Mouse (Mus musculus) liver, adult 2 months (tissue): Measurements from ENCODE around the gene Kat5. TPM values are rescaled to one million over a fixed set of nuclear protein-coding genes. Genes with fewer than 3 reads are reported as not detected.
A peak's percentile ranks its signal among the peaks of the same experiment; 100 is the strongest.

Experiments used
- DNase-seq: peaks from one replicate; pipeline ENCODE4 v3.0.0-alpha.2; 2011; ENCODE audit warnings: low read depth, low spot score; ENCODE audit errors: extremely low read depth
- H3K27ac ChIP-seq: fragments of 200-500 bp; replicated peaks from 2 replicates; pipeline ENCODE4 v1.5.1; 2012; ENCODE audit warnings: low read depth, mild to moderate bottlenecking, control low read depth, inconsistent platforms, low read length; ENCODE audit not compliant: insufficient read depth
- H3K27me3 ChIP-seq: fragments of 200-500 bp; 2 replicates; pipeline ENCODE4 v1.6.1; 2012; ENCODE audit warnings: mild to moderate bottlenecking, moderate library complexity, low read length, inconsistent platforms; ENCODE audit not compliant: control insufficient read depth, insufficient read depth
- H3K36me3 ChIP-seq: fragments of 200-500 bp; 2 replicates; pipeline ENCODE4 v1.6.1; 2012; ENCODE audit warnings: low read length, inconsistent platforms; ENCODE audit not compliant: control insufficient read depth, insufficient read depth
- H3K4me1 ChIP-seq: fragments of 200-500 bp; 2 replicates; pipeline ENCODE4 v1.6.1; 2011; ENCODE audit warnings: low read length; ENCODE audit not compliant: control insufficient read depth, insufficient read depth
- H3K4me3 ChIP-seq: fragments of 200-500 bp; 2 replicates; pipeline ENCODE4 v1.5.1; 2011; ENCODE audit warnings: low read depth, mild to moderate bottlenecking, control low read depth, low read length, moderate library complexity; ENCODE audit not compliant: insufficient read depth
- H3K79me2 ChIP-seq: fragments of 200-500 bp; 2 replicates; pipeline ENCODE4 v1.6.1; 2012; ENCODE audit warnings: inconsistent platforms, mild to moderate bottlenecking, low read length, moderate library complexity; ENCODE audit not compliant: control insufficient read depth, insufficient read depth
- H3K9ac ChIP-seq: fragments of 200-500 bp; 2 replicates; pipeline ENCODE4 v1.6.1; 2012; ENCODE audit warnings: low read depth, mild to moderate bottlenecking, control low read depth, inconsistent platforms, low read length
- CTCF ChIP-seq: fragments of 200-500 bp; IDR thresholded peaks from 2 replicates; pipeline ENCODE4 v1.5.1; 2011; ENCODE audit warnings: low read depth, low read length, control low read depth
- POLR2A ChIP-seq: fragments of 200-500 bp; IDR thresholded peaks from 2 replicates; pipeline ENCODE4 v1.6.1; 2011; ENCODE audit warnings: low read length, control low read depth; ENCODE audit not compliant: insufficient read depth; ENCODE audit errors: extremely low read depth
- WGBS: fragments of 180-500 bp; shearing (Covaris S2); methylation state at CpG from one replicate; pipeline ENCODE4 v1.1.7; 2018; 5-methylcytosine and 5-hydroxymethylcytosine counted together
- polyA plus RNA-seq: library from polyadenylated mRNA; depleted of rRNA; stranded (reverse); fragments of >200 nt; gene quantifications from 2 replicates; pipeline ENCODE4 v1.2.3, GENCODE M21; 2012
- total RNA-seq: library from RNA; depleted of rRNA; stranded (reverse); fragments of >200 nt; gene quantifications from 2 replicates; pipeline ENCODE4 v1.2.3, GENCODE M21; 2014

The Kat5 gene
- total and polyA plus RNA-seq, 2 experiments = 15.9 to 23.0 TPM

- DNase-seq = peak; percentile 70
- Histone ChIP-seq H3K27ac (peak overlapping the region; percentile 73), H3K79me2 (no peaks in the 10 kb centered on the region), H3K27me3 (no peaks in the 10 kb centered on the region), H3K4me3 (peak overlapping the region; percentile 28; the same call in 1 of the 2 replicates), H3K36me3 (peaks cover 18% of the 10 kb centered on the region; the same call in 1 of the 2 replicates), H3K4me1 (peaks cover 17% of the 10 kb centered on the region), H3K9ac (peak overlapping the region; percentile 36)
- no peak for TF ChIP-seq CTCF
- no peak for TF ChIP-seq POLR2A
- 22% methylated on average over 6 of the region's 6 CpGs for WGBS
Observed at GRCm38 (mm10) chr19:5649298-5649741, 39.3 kb upstream of the Kat5 start.

GRCm38 (mm10) chr19:5648401-5649297 lies 38.6 kb upstream of the Kat5 start:
- peak; percentile 77 for DNase-seq
- Histone ChIP-seq H3K79me2 (no peaks in the 10 kb centered on the region), H3K4me1 (peaks cover 17% of the 10 kb centered on the region), H3K4me3 (peak overlapping the region; percentile 28; the same call in 1 of the 2 replicates), H3K36me3 (peaks cover 24% of the 10 kb centered on the region; the same call in 1 of the 2 replicates), H3K9ac (peak overlapping the region; percentile 50), H3K27ac (peak overlapping the region; percentile 73), H3K27me3 (no peaks in the 10 kb centered on the region)
- WGBS = 5% methylated on average over 26 of the region's 26 CpGs
- no peak for TF ChIP-seq POLR2A
- TF ChIP-seq CTCF = no peak

DNA sequence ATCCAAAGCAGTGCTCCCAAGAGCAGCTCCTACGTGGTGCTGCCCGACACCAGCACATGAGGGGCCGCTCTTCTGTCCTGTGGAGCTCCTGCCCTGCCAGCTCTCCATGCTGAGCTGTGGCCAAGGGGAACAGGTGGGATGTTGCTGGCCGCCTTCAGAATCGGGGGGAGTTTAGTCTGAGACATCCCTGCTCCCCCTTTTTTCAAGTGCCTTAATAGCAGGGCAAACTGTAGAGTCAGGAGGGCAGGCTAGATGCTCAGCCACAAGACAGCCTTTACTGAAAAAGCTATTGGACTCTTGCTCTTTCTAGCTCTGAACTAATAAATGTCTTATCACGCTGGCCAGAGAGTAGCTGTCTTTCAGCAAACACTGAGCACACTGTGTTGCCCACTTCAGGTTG lies 37.8 kb upstream of the Kat5 start:
- Histone ChIP-seq H3K79me2 (no peaks in the 10 kb centered on the region), H3K4me1 (peaks cover 17% of the 10 kb centered on the region), H3K9ac (no peak overlapping the region), H3K27me3 (no peaks in the 10 kb centered on the region), H3K27ac (no peak overlapping the region), H3K4me3 (no peak overlapping the region), H3K36me3 (peaks cover 26% of the 10 kb centered on the region)
- no peak for TF ChIP-seq POLR2A
- TF ChIP-seq CTCF = no peak
- DNase-seq = no peak
- WGBS = 90% methylated on average over 6 of the region's 6 CpGs

- Histone ChIP-seq H3K9ac (no peak overlapping the region), H3K27me3 (no peaks in the 10 kb centered on the region), H3K36me3 (peaks cover 33% of the 10 kb centered on the region), H3K27ac (no peak overlapping the region), H3K4me3 (no peak overlapping the region), H3K79me2 (no peaks in the 10 kb centered on the region), H3K4me1 (peaks cover 17% of the 10 kb centered on the region)
- no peak for TF ChIP-seq POLR2A
- no peak for TF ChIP-seq CTCF
- 95% methylated on average over 8 of the region's 8 CpGs for WGBS
- DNase-seq = no peak
Observed at GRCm38 (mm10) chr19:5646731-5647330, 36.8 kb upstream of the Kat5 start.

DNA sequence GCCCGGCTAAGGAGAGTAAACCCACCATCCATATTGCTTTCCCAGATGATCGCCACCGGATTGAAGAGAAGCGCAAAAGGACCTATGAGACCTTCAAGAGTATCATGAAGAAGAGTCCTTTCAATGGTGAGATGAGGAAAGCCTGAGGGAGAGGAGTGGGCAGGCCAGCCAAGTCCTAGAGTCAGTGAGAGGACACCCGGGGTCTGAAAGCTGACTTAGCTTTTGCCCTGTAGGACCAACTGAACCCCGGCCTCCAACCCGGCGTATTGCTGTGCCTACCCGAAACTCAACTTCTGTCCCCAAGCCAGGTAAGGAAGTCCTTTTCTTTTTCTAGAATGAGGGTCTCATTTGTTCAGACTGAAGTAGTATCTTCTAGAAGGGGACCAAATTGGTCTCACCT lies 35.2 kb upstream of the Kat5 start:
- 97% methylated on average over 9 of the region's 9 CpGs for WGBS
- no peak for DNase-seq
- Histone ChIP-seq H3K36me3 (peaks cover 41% of the 10 kb centered on the region), H3K4me3 (no peak overlapping the region), H3K27ac (no peak overlapping the region), H3K79me2 (no peaks in the 10 kb centered on the region), H3K9ac (no peak overlapping the region), H3K27me3 (no peaks in the 10 kb centered on the region), H3K4me1 (peaks cover 17% of the 10 kb centered on the region)
- TF ChIP-seq CTCF (no peak), POLR2A (no peak)
